Mouse (Mus musculus) midbrain, embryonic 15.5 days (tissue): ENCODE data around the gene Gria4. TPM values are rescaled to one million over a fixed set of nuclear protein-coding genes. Genes with fewer than 3 reads are reported as not detected.
"Not testable (repeated sequence)": the region's sequence is repeated elsewhere in the genome, so short reads cannot be mapped to it uniquely, and the experiment has no call there.

Experiments
- ATAC-seq: fragments of 200-750 bp; cut with Nextera tagmentation; replicated peaks from 2 replicates; pipeline ENCODE4 v1.8.0; 2017; ENCODE audit warnings: moderate TSS enrichment
- H3K27ac ChIP-seq: fragments of 300-500 bp; sonication (generic); 2 replicates; pipeline ENCODE4 v1.5.1; 2015; ENCODE audit warnings: mild to moderate bottlenecking, inconsistent platforms
- H3K27me3 ChIP-seq: fragments of 300-500 bp; sonication (generic); replicated peaks from 2 replicates; pipeline ENCODE4 v1.6.1; 2015; ENCODE audit warnings: inconsistent platforms
- H3K36me3 ChIP-seq: fragments of 300-500 bp; sonication (generic); replicated peaks from 2 replicates; pipeline ENCODE4 v1.6.1; 2015; ENCODE audit warnings: inconsistent platforms
- H3K4me1 ChIP-seq: fragments of 300-500 bp; sonication (generic); 2 replicates; pipeline ENCODE4 v1.6.1; 2015; ENCODE audit warnings: inconsistent platforms
- H3K4me2 ChIP-seq: fragments of 300-500 bp; sonication (generic); 2 replicates; pipeline ENCODE4 v1.6.1; 2015; ENCODE audit warnings: inconsistent platforms, mild to moderate bottlenecking, moderate library complexity
- H3K4me3 ChIP-seq: fragments of 300-500 bp; sonication (generic); 2 replicates; pipeline ENCODE4 v1.5.1; 2015; ENCODE audit warnings: mild to moderate bottlenecking, inconsistent platforms
- H3K9ac ChIP-seq: fragments of 300-500 bp; sonication (generic); 2 replicates; pipeline ENCODE4 v1.6.1; 2015; ENCODE audit warnings: mild to moderate bottlenecking, inconsistent platforms
- H3K9me3 ChIP-seq: fragments of 300-500 bp; sonication (generic); 2 replicates; pipeline ENCODE4 v1.6.1; 2016; ENCODE audit warnings: inconsistent platforms
- WGBS: fragments of 180-500 bp; shearing (Covaris S2); methylation state at CpG from one replicate; pipeline ENCODE4 v1.1.7; 2015; ENCODE audit warnings: mixed read lengths; 5-methylcytosine and 5-hydroxymethylcytosine counted together
- microRNA-seq: library from miRNA; unstranded; fragments of <30 nt; microRNA quantifications from one replicate; pipeline ENCODE4, GENCODE M21; 2016
- polyA plus RNA-seq: library from polyadenylated mRNA; unstranded; fragments of >200 nt; fragmentation: Nextera tagmentation; extraction: Ambion mirVana; gene quantifications from 2 replicates; pipeline ENCODE4 v1.2.1, GENCODE M21; 2015

The Gria4 gene
- polyA plus RNA-seq, 1 experiment from 2014 or later: 37.2 TPM

DNA sequence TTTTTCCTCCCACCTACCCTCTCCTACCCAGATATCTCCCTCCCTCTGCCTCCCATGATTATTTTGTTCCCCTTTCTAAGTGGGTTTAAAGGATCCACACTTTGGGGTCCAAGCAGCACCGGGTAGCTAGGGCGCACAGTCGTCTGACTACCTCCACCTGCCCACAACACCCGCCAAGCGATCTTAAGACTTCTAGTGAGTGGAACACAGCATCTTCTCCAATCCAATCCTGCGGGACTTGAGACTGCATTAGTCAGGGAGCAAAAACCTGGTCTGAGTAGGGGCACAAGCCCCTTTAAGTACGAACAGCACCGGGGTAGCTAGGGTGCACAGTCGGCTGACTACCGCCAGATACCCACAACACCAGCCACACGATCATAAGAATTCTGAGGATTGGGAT is 395.2 kb downstream of the Gria4 start:
- not testable (repeated sequence) for H3K9ac ChIP-seq, H3K27me3 ChIP-seq, H3K4me1 ChIP-seq, H3K4me2 ChIP-seq, H3K4me3 ChIP-seq, H3K9me3 ChIP-seq, ATAC-seq, H3K27ac ChIP-seq, H3K36me3 ChIP-seq
- 94% methylated on average over 11 of the region's 11 CpGs for WGBS

DNA sequence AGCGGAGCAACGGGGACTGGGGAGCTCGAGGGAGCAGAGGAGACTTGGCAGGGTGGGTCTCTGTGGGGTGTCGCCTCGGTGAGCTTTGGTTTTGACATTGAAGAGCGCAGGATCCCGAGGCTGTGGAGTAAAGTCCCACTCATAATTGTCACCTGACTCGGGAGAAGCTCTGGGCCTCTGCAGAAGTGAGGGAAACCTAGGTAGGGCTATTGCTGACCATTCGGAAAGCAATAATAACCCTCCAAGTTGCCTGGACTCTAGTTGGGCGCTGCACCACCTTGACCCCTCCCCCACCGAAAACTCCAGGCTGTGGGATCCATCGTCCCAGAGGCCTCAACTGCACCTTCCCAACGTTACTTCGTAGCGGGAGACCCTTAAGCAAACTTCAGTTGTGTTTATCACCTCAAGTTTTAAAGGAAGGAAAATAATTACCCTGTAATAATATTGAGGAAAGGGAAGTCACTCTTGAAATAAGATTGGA is 419.4 kb downstream of the Gria4 start:
- ATAC-seq: no peak; the same call in 1 of the 2 replicates
- Histone ChIP-seq H3K4me1 (peaks cover 17% of the 10 kb centered on the region), H3K9ac (peak overlapping the region; percentile 66), H3K4me2 (peak overlapping the region; percentile 70), H3K27ac (peak overlapping the region; percentile 86), H3K27me3 (no peaks in the 10 kb centered on the region), H3K9me3 (no peaks in the 10 kb centered on the region), H3K36me3 (no peaks in the 10 kb centered on the region), H3K4me3 (peak overlapping the region; percentile 82)
- WGBS: under 1% methylated on average over 15 of the region's 15 CpGs

GRCm38 (mm10) chr9:4375828-4376639 is 420.0 kb downstream of the Gria4 start, which contains the start of gene Msantd4:
TSS of gene Msantd4 (plus strand) at chr9:4376562.
- peak within 1 kb of the TSS; percentile 70 for H3K4me2 ChIP-seq
- peaks cover 17% of the 10 kb centered on the region for H3K4me1 ChIP-seq
- H3K4me3 ChIP-seq: peak within 1 kb of the TSS; percentile 82
- WGBS: under 1% methylated on average over 31 of the region's 31 CpGs
- peak; percentile 100 for ATAC-seq
- no peaks in the 10 kb centered on the region for H3K27me3 ChIP-seq
- H3K9me3 ChIP-seq: no peaks in the 10 kb centered on the region
- peak within 1 kb of the TSS; percentile 66 for H3K9ac ChIP-seq
- H3K27ac ChIP-seq: peak within 1 kb of the TSS; percentile 86
- H3K36me3 ChIP-seq: no peaks in the 10 kb centered on the region

Small RNA genes lying within 50 kb of the gene (microRNA-seq; reads per million reads assigned to microRNA genes)
- gene Gm23811 (not detected), gene Gm23992 (not detected)
